Comparison of ENCODE assay signal across 16 mouse cellular contexts in genomic region chr2:131635791-131636190, GRCm38 (mm10).
"Had no signal": no experiment of that assay in that cellular context is flagged by ENCODE, and none has a peak within 500 bp of the region (broad histone marks: within the 10 kb centered on the region; RNA-seq: fewer than 3 reads in every experiment).

No protein-coding gene starts in this region.

- H3K9ac ChIP-seq: liver, embryonic 13.5 days; lung, embryonic 14.5 days had no signal

- DNase-seq: kidney, adult 9 months; layer of hippocampus, postnatal 36 days; liver, embryonic 13.5 days; lung, embryonic 14.5 days; midbrain, embryonic 14.5 days; right cerebral cortex, adult 18-20 months; right cerebral cortex, postnatal 14 days; right cerebral cortex, postnatal 4 days; thymus, adult 2 months; thymus, postnatal 14 days; thymus, postnatal 4 days had no signal

- H3K36me3 ChIP-seq: liver, embryonic 13.5 days had no signal

- H3K27me3 ChIP-seq: liver, embryonic 13.5 days had no signal

- H3K4me1 ChIP-seq: liver, embryonic 13.5 days had no signal

- H3K4me3 ChIP-seq: left cerebral cortex, adult 2 months; liver, embryonic 13.5 days had no signal

- H3K4me2 ChIP-seq: liver, embryonic 13.5 days; lung, embryonic 14.5 days; midbrain, embryonic 11.5 days had no signal

- ATAC-seq: intestine, postnatal 0 days had no signal

- H3K27ac ChIP-seq: kidney, postnatal 0 days; left cerebral cortex, adult 2 months; liver, embryonic 13.5 days; stomach, postnatal 0 days had no signal

- H3K9me3 ChIP-seq: liver, embryonic 13.5 days had no signal
